In genomic region chr9:41582711-41583236, GRCm38 (mm10) we compare ENCODE assay signal across 8 mouse cellular contexts.
DNase-seq lines count a peak whose midpoint lies in the region; ATAC-seq and TF ChIP-seq lines count a peak whose summit lies in the region.

No protein-coding gene starts in this region.

- no peaks in the 10 kb centered on the region for H3K9me3 ChIP-seq in limb, embryonic 15.5 days

- no peaks in the 10 kb centered on the region for H3K36me3 ChIP-seq in testis, adult 2 months (ENCODE audit: control insufficient read depth, insufficient read depth, low read length)
- H3K36me3 ChIP-seq in limb, embryonic 15.5 days: peaks cover 8% of the 10 kb centered on the region; the same call in 1 of the 2 replicates

- TF ChIP-seq POLR2A in testis, adult 2 months (IDR thresholded peaks at IDR 0.05; ENCODE audit: control insufficient read depth, low read depth, low read length): no peak

- WGBS in limb, embryonic 15.5 days: 9% methylated on average over 5 of the region's 5 CpGs

- TF ChIP-seq CTCF in gastrocnemius, adult 2 months (IDR thresholded peaks at IDR 0.05): no peak
- no peak for TF ChIP-seq CTCF in testis, adult 2 months (IDR thresholded peaks at IDR 0.05; ENCODE audit: control insufficient read depth, insufficient read depth, insufficient replicate concordance, low read depth, low read length)

- intact Hi-C loops in gastrocnemius, adult 2 months (cut with DNase I): no loop called here

- peak overlapping the region; percentile 86 for H3K27ac ChIP-seq in gastrocnemius, adult 2 months
- H3K27ac ChIP-seq in testis, adult 2 months (ENCODE audit: control insufficient read depth, insufficient read depth, low read depth, low read length): peak overlapping the region; percentile 29; the same call in 1 of the 2 replicates
- H3K27ac ChIP-seq in limb, embryonic 15.5 days: peak overlapping the region; percentile 97

- DNase-seq in gastrocnemius, adult 2 months: no peak
- DNase-seq in gastrocnemius, postnatal 10 days: no peak
- no peak for DNase-seq in testis, postnatal 10 days (ENCODE audit: low spot score)
- DNase-seq in T-cell, adult 2 months (ENCODE audit: low spot score): no peak
- no peak for DNase-seq in spleen, postnatal 10 days (ENCODE audit: low spot score in 2 of 2)
- no peak for DNase-seq in gastrocnemius, postnatal 25 days

- H3K27me3 ChIP-seq in testis, adult 2 months (ENCODE audit: control insufficient read depth, insufficient read depth, low read length): no peaks in the 10 kb centered on the region
- H3K27me3 ChIP-seq in limb, embryonic 15.5 days: no peaks in the 10 kb centered on the region

- H3K4me2 ChIP-seq in limb, embryonic 15.5 days: peak overlapping the region; percentile 45

- H3K4me1 ChIP-seq in testis, adult 2 months (ENCODE audit: control insufficient read depth, insufficient read depth, low read length): peaks cover 2% of the 10 kb centered on the region; the same call in 1 of the 2 replicates
- peaks cover 21% of the 10 kb centered on the region; the same call in 1 of the 2 replicates for H3K4me1 ChIP-seq in limb, embryonic 15.5 days

- no peak for ATAC-seq in limb, embryonic 15.5 days (ENCODE audit: insufficient number of reproducible peaks, low FRiP score, low TSS enrichment, low read depth)

- peak overlapping the region; percentile 81 for H3K4me3 ChIP-seq in gastrocnemius, adult 2 months
- H3K4me3 ChIP-seq in testis, adult 2 months (ENCODE audit: control insufficient read depth, low read depth, low read length): no peak overlapping the region
- H3K4me3 ChIP-seq in limb, embryonic 15.5 days: peak overlapping the region; percentile 58

- peak overlapping the region; percentile 44 for H3K9ac ChIP-seq in limb, embryonic 15.5 days

Comparison
In these comparisons a context has a peak if more than half of its experiments do, and no peak if none do; other contexts are left out.
1. H3K27ac ChIP-seq: peak in every context shown above with its lines; median percentile 97 in limb, embryonic 15.5 days; 86 in gastrocnemius, adult 2 months; 29 in testis, adult 2 months.